Mouse (Mus musculus): ENCODE data around the gene Cdk14. TPM values are rescaled to one million over a fixed set of nuclear protein-coding genes. Genes with fewer than 3 reads are reported as not detected.

The Cdk14 gene
- polyA plus RNA-seq, 1 experiment from 2014 or later: 23.5 TPM

- no peaks in the 10 kb centered on the region for H3K36me3 ChIP-seq (ENCODE audit: control insufficient read depth, insufficient read depth, low read length)
- H3K4me1 ChIP-seq (replicated peaks; ENCODE audit: control insufficient read depth, insufficient read depth, low read length): no peaks in the 10 kb centered on the region
- H3K4me3 ChIP-seq (ENCODE audit: low read depth, low read length): no peak overlapping the region
- no peak overlapping the region for H3K27ac ChIP-seq (ENCODE audit: low read depth, low read length)
- no peaks in the 10 kb centered on the region for H3K27me3 ChIP-seq (ENCODE audit: control insufficient read depth, insufficient read depth, low read length)
- H3K9me3 ChIP-seq (ENCODE audit: control insufficient read depth, low read length): no peaks in the 10 kb centered on the region
- DNase-seq (ENCODE audit: low spot score): no peak
- 99% methylated on average over 2 of the region's 2 CpGs for WGBS
- no peak overlapping the region for H3K9ac ChIP-seq (ENCODE audit: low read length)
- no peak overlapping the region for H3K4me2 ChIP-seq (ENCODE audit: low read depth, low read length, severe bottlenecking)
- no peak for ATAC-seq (replicated peaks; ENCODE audit: low FRiP score)
Measured at GRCm38 (mm10) chr5:5163823-5164222, 256.3 kb downstream of the Cdk14 start.

- Histone ChIP-seq H3K4me2 (ENCODE audit: low read depth, low read length, severe bottlenecking) (no peak overlapping the region), H3K27me3 (ENCODE audit: control insufficient read depth, insufficient read depth, low read length) (no peaks in the 10 kb centered on the region), H3K4me3 (ENCODE audit: low read depth, low read length) (no peak overlapping the region), H3K27ac (ENCODE audit: low read depth, low read length) (no peak overlapping the region), H3K9ac (ENCODE audit: low read length) (no peak overlapping the region), H3K9me3 (ENCODE audit: control insufficient read depth, low read length) (no peaks in the 10 kb centered on the region), H3K36me3 (ENCODE audit: control insufficient read depth, insufficient read depth, low read length) (no peaks in the 10 kb centered on the region), H3K4me1 (replicated peaks; ENCODE audit: control insufficient read depth, insufficient read depth, low read length) (no peaks in the 10 kb centered on the region)
- 83% methylated on average over 1 of the region's 1 CpGs for WGBS
- DNase-seq (ENCODE audit: low spot score) (no peak), ATAC-seq (replicated peaks; ENCODE audit: low FRiP score) (no peak)
Measured at GRCm38 (mm10) chr5:5159521-5159920, 260.6 kb downstream of the Cdk14 start.

- no peak for ATAC-seq (replicated peaks; ENCODE audit: low FRiP score)
Measured at GRCm38 (mm10) chr5:5139855-5140254, 280.3 kb downstream of the Cdk14 start.

GRCm38 (mm10) chr5:5134905-5135511 lies 285.1 kb downstream of the Cdk14 start:
- no peak overlapping the region for H3K4me2 ChIP-seq (ENCODE audit: low read depth, low read length, severe bottlenecking)
- no peak overlapping the region for H3K9ac ChIP-seq (ENCODE audit: low read length)
- WGBS: 90% methylated on average over 13 of the region's 13 CpGs
- no peaks in the 10 kb centered on the region for H3K27me3 ChIP-seq (ENCODE audit: control insufficient read depth, insufficient read depth, low read length)
- no peak overlapping the region for H3K27ac ChIP-seq (ENCODE audit: low read depth, low read length)
- no peaks in the 10 kb centered on the region for H3K9me3 ChIP-seq (ENCODE audit: control insufficient read depth, low read length)
- no peak for DNase-seq (ENCODE audit: low spot score)
- H3K4me1 ChIP-seq (replicated peaks; ENCODE audit: control insufficient read depth, insufficient read depth, low read length): no peaks in the 10 kb centered on the region
- H3K4me3 ChIP-seq (ENCODE audit: low read depth, low read length): no peak overlapping the region
- H3K36me3 ChIP-seq (ENCODE audit: control insufficient read depth, insufficient read depth, low read length): no peaks in the 10 kb centered on the region
- no peak for ATAC-seq (replicated peaks; ENCODE audit: low FRiP score)

More at GRCm38 (mm10) chr5:5139855-5140254, 280.3 kb downstream of the Cdk14 start:
- Histone ChIP-seq H3K4me3 (ENCODE audit: low read depth, low read length) (no peak overlapping the region), H3K9ac (ENCODE audit: low read length) (no peak overlapping the region), H3K4me1 (replicated peaks; ENCODE audit: control insufficient read depth, insufficient read depth, low read length) (no peaks in the 10 kb centered on the region), H3K9me3 (ENCODE audit: control insufficient read depth, low read length) (no peaks in the 10 kb centered on the region), H3K27me3 (ENCODE audit: control insufficient read depth, insufficient read depth, low read length) (no peaks in the 10 kb centered on the region), H3K4me2 (ENCODE audit: low read depth, low read length, severe bottlenecking) (no peak overlapping the region), H3K27ac (ENCODE audit: low read depth, low read length) (no peak overlapping the region), H3K36me3 (ENCODE audit: control insufficient read depth, insufficient read depth, low read length) (no peaks in the 10 kb centered on the region)
- 89% methylated on average over 5 of the region's 5 CpGs for WGBS
- DNase-seq (ENCODE audit: low spot score): no peak

DNA sequence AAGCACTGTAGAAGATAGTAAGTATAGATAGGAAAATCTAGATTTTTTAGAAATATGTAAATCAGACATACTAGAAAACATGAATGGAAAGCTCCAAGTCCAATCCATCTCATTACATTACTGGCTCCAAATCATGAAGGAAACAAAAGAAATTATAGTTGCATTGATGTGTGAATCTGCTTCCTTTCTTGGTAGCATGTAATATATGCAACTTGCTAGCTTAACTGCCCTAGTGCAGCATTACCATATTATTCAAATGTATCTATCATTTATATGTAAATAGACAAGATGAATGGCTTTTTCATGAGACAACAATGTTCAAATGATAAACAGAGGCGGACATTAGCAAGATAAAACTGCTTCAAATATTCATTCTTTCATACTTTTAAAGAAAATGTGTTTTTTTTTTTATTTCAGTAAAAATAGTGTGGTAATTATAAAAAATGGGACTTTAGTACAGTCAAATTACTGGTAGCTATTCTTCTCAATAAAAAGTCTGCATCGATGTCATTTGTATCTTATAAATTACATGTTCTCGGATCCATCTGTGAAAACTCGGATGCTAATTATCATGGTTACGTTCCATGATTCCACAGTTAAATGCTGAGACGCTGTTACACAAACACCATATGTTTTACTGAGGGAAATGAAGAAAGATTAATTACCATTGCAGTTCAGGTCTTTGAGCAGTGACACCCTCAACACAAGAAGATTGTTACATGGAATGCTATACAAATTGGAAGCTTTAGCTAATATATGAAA lies 285.8 kb downstream of the Cdk14 start:
- Histone ChIP-seq H3K4me3 (ENCODE audit: low read depth, low read length) (no peak overlapping the region), H3K9me3 (ENCODE audit: control insufficient read depth, low read length) (no peaks in the 10 kb centered on the region), H3K36me3 (ENCODE audit: control insufficient read depth, insufficient read depth, low read length) (no peaks in the 10 kb centered on the region), H3K27ac (ENCODE audit: low read depth, low read length) (no peak overlapping the region), H3K9ac (ENCODE audit: low read length) (no peak overlapping the region), H3K4me1 (replicated peaks; ENCODE audit: control insufficient read depth, insufficient read depth, low read length) (no peaks in the 10 kb centered on the region), H3K27me3 (ENCODE audit: control insufficient read depth, insufficient read depth, low read length) (no peaks in the 10 kb centered on the region), H3K4me2 (ENCODE audit: low read depth, low read length, severe bottlenecking) (no peak overlapping the region)
- WGBS: 80% methylated on average over 6 of the region's 6 CpGs
- DNase-seq (ENCODE audit: low spot score) (no peak), ATAC-seq (replicated peaks; ENCODE audit: low FRiP score) (no peak)

GRCm38 (mm10) chr5:5128852-5129251 lies 291.3 kb downstream of the Cdk14 start:
- H3K36me3 ChIP-seq (ENCODE audit: control insufficient read depth, insufficient read depth, low read length): no peaks in the 10 kb centered on the region
- H3K4me2 ChIP-seq (ENCODE audit: low read depth, low read length, severe bottlenecking): no peak overlapping the region
- ATAC-seq (replicated peaks; ENCODE audit: low FRiP score): no peak
- DNase-seq (ENCODE audit: low spot score): no peak
- H3K9me3 ChIP-seq (ENCODE audit: control insufficient read depth, low read length): no peaks in the 10 kb centered on the region
- H3K27me3 ChIP-seq (ENCODE audit: control insufficient read depth, insufficient read depth, low read length): no peaks in the 10 kb centered on the region
- H3K4me3 ChIP-seq (ENCODE audit: low read depth, low read length): no peak overlapping the region
- no peaks in the 10 kb centered on the region for H3K4me1 ChIP-seq (replicated peaks; ENCODE audit: control insufficient read depth, insufficient read depth, low read length)
- no peak overlapping the region for H3K9ac ChIP-seq (ENCODE audit: low read length)
- H3K27ac ChIP-seq (ENCODE audit: low read depth, low read length): no peak overlapping the region
- 79% methylated on average over 1 of the region's 1 CpGs for WGBS

- Histone ChIP-seq H3K27ac (ENCODE audit: low read depth, low read length) (no peak overlapping the region), H3K9ac (ENCODE audit: low read length) (no peak overlapping the region), H3K9me3 (ENCODE audit: control insufficient read depth, low read length) (no peaks in the 10 kb centered on the region), H3K4me3 (ENCODE audit: low read depth, low read length) (no peak overlapping the region), H3K4me2 (ENCODE audit: low read depth, low read length, severe bottlenecking) (no peak overlapping the region), H3K27me3 (ENCODE audit: control insufficient read depth, insufficient read depth, low read length) (no peaks in the 10 kb centered on the region), H3K36me3 (ENCODE audit: control insufficient read depth, insufficient read depth, low read length) (no peaks in the 10 kb centered on the region), H3K4me1 (replicated peaks; ENCODE audit: control insufficient read depth, insufficient read depth, low read length) (no peaks in the 10 kb centered on the region)
- ATAC-seq (replicated peaks; ENCODE audit: low FRiP score): no peak
- WGBS: 91% methylated on average over 4 of the region's 4 CpGs
- no peak for DNase-seq (ENCODE audit: low spot score)
Measured at GRCm38 (mm10) chr5:5124645-5125044, 295.5 kb downstream of the Cdk14 start.

DNA sequence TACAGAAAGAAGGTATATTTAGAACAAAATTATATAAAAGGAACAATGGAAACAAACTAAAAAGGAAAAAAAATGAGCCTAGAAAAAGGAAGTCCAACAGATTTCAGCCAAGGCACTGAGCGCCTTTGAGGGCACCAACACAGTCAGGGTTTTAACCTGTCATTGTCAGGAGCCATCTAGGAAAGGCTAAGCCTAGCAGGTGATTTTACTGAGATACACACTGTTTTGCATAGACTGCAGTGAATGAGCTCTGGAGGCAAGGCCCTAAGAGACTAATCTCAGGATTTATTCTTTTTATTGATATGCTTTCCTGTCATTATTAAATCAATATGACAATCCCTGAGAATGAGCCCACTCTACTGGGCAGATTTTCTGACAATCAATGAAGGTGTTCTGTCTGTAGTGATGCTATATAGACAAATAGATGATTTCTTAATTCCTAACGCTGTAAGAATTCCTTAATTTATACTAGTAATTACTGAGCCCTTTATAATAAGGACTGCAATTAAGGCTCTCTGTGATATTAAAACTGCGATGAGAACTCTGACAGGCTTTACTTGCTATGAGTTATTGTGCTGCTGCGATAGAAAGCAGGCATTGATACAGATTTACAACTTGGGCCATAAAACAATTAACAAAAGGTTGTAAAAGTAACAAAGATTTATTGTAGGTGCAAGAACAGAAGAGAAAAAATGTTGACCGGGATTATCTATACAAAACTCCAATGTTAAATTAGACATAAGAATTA lies 303.2 kb downstream of the Cdk14 start:
- Histone ChIP-seq H3K9me3 (ENCODE audit: control insufficient read depth, low read length) (no peaks in the 10 kb centered on the region), H3K4me2 (ENCODE audit: low read depth, low read length, severe bottlenecking) (no peak overlapping the region), H3K27me3 (ENCODE audit: control insufficient read depth, insufficient read depth, low read length) (no peaks in the 10 kb centered on the region), H3K27ac (ENCODE audit: low read depth, low read length) (no peak overlapping the region), H3K9ac (ENCODE audit: low read length) (no peak overlapping the region), H3K36me3 (ENCODE audit: control insufficient read depth, insufficient read depth, low read length) (no peaks in the 10 kb centered on the region), H3K4me3 (ENCODE audit: low read depth, low read length) (no peak overlapping the region), H3K4me1 (replicated peaks; ENCODE audit: control insufficient read depth, insufficient read depth, low read length) (no peaks in the 10 kb centered on the region)
- WGBS: 83% methylated on average over 5 of the region's 5 CpGs
- DNase-seq (ENCODE audit: low spot score) (no peak), ATAC-seq (replicated peaks; ENCODE audit: low FRiP score) (no peak)

All from forebrain, embryonic 11.5 days (tissue).